9 mouse cellular contexts compared by ENCODE assay signal in the genomic region with DNA sequence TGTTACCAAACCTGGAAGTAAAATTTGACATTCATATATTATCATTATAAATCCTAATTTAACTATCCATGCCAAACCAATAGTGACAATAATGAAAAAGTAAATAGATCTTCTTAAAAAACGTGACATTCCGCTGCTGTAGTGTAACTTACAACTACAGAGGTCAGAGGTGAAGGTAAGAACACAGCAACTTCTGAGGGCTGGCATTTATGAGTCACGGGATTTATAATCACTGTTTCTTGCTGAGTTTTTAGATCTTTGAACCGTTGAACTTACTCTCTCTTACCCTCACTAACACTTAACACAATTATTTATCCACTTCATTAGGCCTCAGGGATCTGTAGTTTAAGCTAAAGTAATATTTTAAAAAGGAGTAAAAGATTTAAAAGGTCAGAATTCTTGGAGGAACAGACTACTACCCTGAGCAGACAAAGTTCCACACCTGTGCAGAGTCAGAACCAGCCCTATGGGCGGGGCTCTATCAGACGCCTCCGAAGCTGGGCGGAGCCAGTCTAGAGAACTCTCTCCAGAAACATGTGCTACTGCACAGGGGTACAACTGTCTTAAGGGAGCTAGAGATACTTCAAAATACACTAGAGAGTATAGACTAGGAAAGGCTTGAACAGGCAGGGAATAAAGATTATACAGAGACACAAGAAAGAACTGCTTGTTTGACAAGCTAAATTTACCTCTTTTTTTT. TPM values are rescaled to one million over a fixed set of nuclear protein-coding genes. Genes with fewer than 3 reads are reported as not detected.
DNase-seq lines count a peak whose midpoint lies in the region; ATAC-seq lines count a peak whose summit lies in the region.
"Had no signal": no experiment of that assay in that cellular context is flagged by ENCODE, and none has a peak within 500 bp of the region (broad histone marks: within the 10 kb centered on the region; RNA-seq: fewer than 3 reads in every experiment).

No protein-coding gene starts in this region.

- no peak overlapping the region for H3K4me2 ChIP-seq in heart, embryonic 11.5 days
- no peak overlapping the region for H3K4me2 ChIP-seq in kidney, embryonic 16.5 days (replicated peaks; ENCODE audit: low read depth, low read length)
- no peak overlapping the region for H3K4me2 ChIP-seq in hindbrain, embryonic 16.5 days (ENCODE audit: low read length)

- H3K27me3 ChIP-seq in heart, embryonic 11.5 days (ENCODE audit: control insufficient read depth, insufficient read depth, low read length) = no peaks in the 10 kb centered on the region
- H3K27me3 ChIP-seq in kidney, embryonic 16.5 days (ENCODE audit: insufficient read depth, low read length) = no peaks in the 10 kb centered on the region
- H3K27me3 ChIP-seq in hindbrain, embryonic 16.5 days (replicated peaks; ENCODE audit: control insufficient read depth, insufficient read depth, low read length) = no peaks in the 10 kb centered on the region

- H3K4me1 ChIP-seq in heart, embryonic 11.5 days (ENCODE audit: control insufficient read depth, insufficient read depth, low read length) = peaks cover 10% of the 10 kb centered on the region
- peaks cover 5% of the 10 kb centered on the region; the same call in 1 of the 2 replicates for H3K4me1 ChIP-seq in kidney, embryonic 16.5 days (ENCODE audit: insufficient read depth, low read length)
- no peaks in the 10 kb centered on the region for H3K4me1 ChIP-seq in hindbrain, embryonic 16.5 days (ENCODE audit: control insufficient read depth, insufficient read depth, low read depth, low read length)

- H3K27ac ChIP-seq in heart, embryonic 11.5 days (ENCODE audit: low read depth, low read length) = no peak overlapping the region
- H3K27ac ChIP-seq in kidney, embryonic 16.5 days (ENCODE audit: low read length) = no peak overlapping the region
- H3K27ac ChIP-seq in hindbrain, embryonic 16.5 days (ENCODE audit: low read depth, low read length) = no peak overlapping the region

- WGBS in heart, embryonic 11.5 days (ENCODE audit: insufficient replicate concordance) = 72% methylated on average over 8 of the region's 8 CpGs
- 34% methylated on average over 8 of the region's 8 CpGs for whole genome bisulfite sequencing in kidney, embryonic 16.5 days
- WGBS in hindbrain, embryonic 16.5 days = 86% methylated on average over 8 of the region's 8 CpGs

- DNase-seq in heart, postnatal 4 days = no peak
- peak; percentile 26 for DNase-seq in WW6 (ENCODE audit: low read depth, low spot score)
- peak; percentile 3 for DNase-seq in mesoderm, embryonic 11.5 days (ENCODE audit: low read depth, low spot score)
- no peak for DNase-seq in retina, postnatal 1 day
- DNase-seq in gastrocnemius, postnatal 36 days = no peak
- DNase-seq: layer of hippocampus, adult 9-11 months had no signal

- ATAC-seq in heart, embryonic 11.5 days (replicated peaks; ENCODE audit: insufficient number of reproducible peaks, low FRiP score, low TSS enrichment) = peak; percentile 69
- ATAC-seq in kidney, embryonic 16.5 days (ENCODE audit: low FRiP score, low TSS enrichment) = peak; percentile 70; the same call in 1 of the 2 replicates
- ATAC-seq in hindbrain, embryonic 16.5 days = no peak

- intact Hi-C loops in gastrocnemius, postnatal 36 days (cut with DNase I) = no loop called here

- H3K4me3 ChIP-seq in heart, embryonic 11.5 days (ENCODE audit: low read depth, low read length) = no peak overlapping the region
- H3K4me3 ChIP-seq in kidney, embryonic 16.5 days (ENCODE audit: low read length) = no peak overlapping the region
- H3K4me3 ChIP-seq in hindbrain, embryonic 16.5 days (ENCODE audit: low read length) = no peak overlapping the region

- no peaks in the 10 kb centered on the region for H3K9me3 ChIP-seq in heart, embryonic 11.5 days (replicated peaks; ENCODE audit: control insufficient read depth, low read length)
- H3K9me3 ChIP-seq in kidney, embryonic 16.5 days (ENCODE audit: low read length) = no peaks in the 10 kb centered on the region
- H3K9me3 ChIP-seq in hindbrain, embryonic 16.5 days (ENCODE audit: control insufficient read depth, low read length) = no peaks in the 10 kb centered on the region

- H3K9ac ChIP-seq in heart, embryonic 11.5 days (ENCODE audit: low read depth, low read length) = no peak overlapping the region
- H3K9ac ChIP-seq in kidney, embryonic 16.5 days (replicated peaks; ENCODE audit: low read length) = no peak overlapping the region
- no peak overlapping the region for H3K9ac ChIP-seq in hindbrain, embryonic 16.5 days (ENCODE audit: low read depth, low read length)

- H3K36me3 ChIP-seq in heart, embryonic 11.5 days (ENCODE audit: control insufficient read depth, insufficient read depth, low read length) = no peaks in the 10 kb centered on the region; the same call in 1 of the 2 replicates
- H3K36me3 ChIP-seq in kidney, embryonic 16.5 days (ENCODE audit: insufficient read depth, low read length) = peaks cover 10% of the 10 kb centered on the region; the same call in 1 of the 2 replicates
- H3K36me3 ChIP-seq in hindbrain, embryonic 16.5 days (ENCODE audit: control insufficient read depth, insufficient read depth, low read length) = no peaks in the 10 kb centered on the region

RNA-seq across cellular contexts. Expression of a gene that starts 19.9 kb away (rescaled TPM):
- polyA plus RNA-seq in heart, embryonic 11.5 days (2014; fragmentation: Nextera tagmentation; extraction: Ambion mirVana) = 186 and 228 TPM in 2 replicates
- 100 to 1,000 TPM; 266 to 273 TPM for total RNA-seq in heart, postnatal 4 days (2021)
- polyA plus RNA-seq in kidney, embryonic 16.5 days (2015; fragmentation: Nextera tagmentation; extraction: Ambion mirVana) = 174 and 186 TPM in 2 replicates
- polyA plus RNA-seq in hindbrain, embryonic 16.5 days (2015; fragmentation: Nextera tagmentation; extraction: Ambion mirVana) = 146 and 188 TPM in 2 replicates
- 100 to 1,000 TPM in 1 of 2 experiments, 10 to 100 TPM in 1; 94.8 to 111 TPM for total RNA-seq in gastrocnemius, postnatal 36 days (2021)

RNA-seq across cellular contexts. Expression of a gene that starts 53.7 kb away (rescaled TPM):
- 21.5 and 22.7 TPM in 2 replicates for polyA plus RNA-seq in heart, embryonic 11.5 days (2014; fragmentation: Nextera tagmentation; extraction: Ambion mirVana)
- 10 to 100 TPM; 10.3 to 10.6 TPM for total RNA-seq in heart, postnatal 4 days (2021)
- 33.1 and 35.6 TPM in 2 replicates for polyA plus RNA-seq in kidney, embryonic 16.5 days (2015; fragmentation: Nextera tagmentation; extraction: Ambion mirVana)
- polyA plus RNA-seq in hindbrain, embryonic 16.5 days (2015; fragmentation: Nextera tagmentation; extraction: Ambion mirVana) = 27.5 and 28.6 TPM in 2 replicates
- total RNA-seq in gastrocnemius, postnatal 36 days (2021) = 1 to 10 TPM; 5.1 to 6.1 TPM

RNA-seq across cellular contexts. Expression of a gene that starts 53.8 kb away (rescaled TPM):
- polyA plus RNA-seq in heart, embryonic 11.5 days (2014; fragmentation: Nextera tagmentation; extraction: Ambion mirVana) = 112 and 120 TPM in 2 replicates
- 10 to 100 TPM; 62.0 to 74.5 TPM for total RNA-seq in heart, postnatal 4 days (2021)
- 172 and 173 TPM in 2 replicates for polyA plus RNA-seq in kidney, embryonic 16.5 days (2015; fragmentation: Nextera tagmentation; extraction: Ambion mirVana)
- polyA plus RNA-seq in hindbrain, embryonic 16.5 days (2015; fragmentation: Nextera tagmentation; extraction: Ambion mirVana) = 122 and 123 TPM in 2 replicates
- 10 to 100 TPM; 75.0 to 79.6 TPM for total RNA-seq in gastrocnemius, postnatal 36 days (2021)

Comparison
In these comparisons a context has a peak if more than half of its experiments do, and no peak if none do; other contexts are left out.
1. DNase-seq: peak in WW6 (single experiment) and mesoderm, embryonic 11.5 days (single experiment); none in heart, postnatal 4 days (single experiment), retina, postnatal 1 day (single experiment) and gastrocnemius, postnatal 36 days (0 of 2).